Mouse (Mus musculus) left cerebral cortex, postnatal 10 days (tissue): ENCODE data around the gene Tcerg1l. TPM values are rescaled to one million over a fixed set of nuclear protein-coding genes. Genes with fewer than 3 reads are reported as not detected.

Experiments
- DNase-seq, 2 experiments: peaks; one replicate each; pipeline ENCODE4 v3.0.0; 2021 to 2022; ENCODE audit warnings: low spot score in 2 of 2, mixed read lengths in 1 of 2; ENCODE audit errors: extremely low spot score in 1 of 2
- intact Hi-C: fragments of 180-260 bp; cut with DNase I; formaldehyde crosslinking; loops from one replicate; pipeline ENCODE4 v1.15.1; 2025
- total RNA-seq, 2 experiments: library from RNA; stranded (reverse); gene quantifications; 2 replicates each; pipeline ENCODE4 v1.2.3; 2021

The Tcerg1l gene
- 10 to 100 TPM; 18.7 to 23.4 TPM for total RNA-seq

DNA sequence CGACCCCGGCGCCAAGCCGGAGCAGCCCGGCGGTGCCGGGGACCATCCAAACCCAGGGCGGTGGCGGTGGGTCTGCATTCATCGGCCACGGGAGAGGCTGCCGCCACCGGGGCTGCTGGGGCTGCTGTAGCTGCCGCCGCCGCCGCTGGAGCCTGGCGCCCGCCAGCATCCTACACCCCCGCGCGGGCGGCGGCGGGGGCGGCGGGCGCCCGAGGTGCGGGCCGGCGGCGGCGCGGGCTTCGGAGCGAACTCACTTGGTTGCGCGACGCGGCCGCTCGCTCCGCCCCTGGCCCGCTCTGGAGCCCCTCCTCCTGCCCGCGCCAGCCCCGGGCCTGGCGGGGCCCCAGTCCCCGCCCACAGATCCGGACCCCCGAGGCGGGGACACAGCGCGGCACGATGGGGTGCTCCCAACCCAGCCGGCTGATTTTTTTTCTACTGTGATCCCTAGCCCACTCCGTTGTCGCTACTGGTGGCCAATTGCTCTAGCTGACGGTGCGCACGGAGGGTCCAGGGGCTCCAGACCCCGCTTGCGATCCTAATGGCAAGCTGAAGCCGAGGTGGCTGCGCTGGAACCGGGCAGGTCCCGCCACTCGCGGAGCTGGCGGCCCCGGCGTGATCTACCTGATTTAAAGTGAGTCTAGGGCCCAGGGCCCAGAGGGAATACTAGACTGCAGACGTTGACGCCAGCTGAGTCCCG lies at the start of gene Tcerg1l:
Gene Tcerg1l (minus strand): TSS at position 246 of the 697 bp plus-strand sequence.
- intact Hi-C loops: loop anchor here (5.0 to 10.0 kb wide), 3 partner anchors 197 to 795 kb away; no protein-coding TSS in a partner anchor
- peak in 1 of 2 experiments; percentile 44 for DNase-seq

DNA sequence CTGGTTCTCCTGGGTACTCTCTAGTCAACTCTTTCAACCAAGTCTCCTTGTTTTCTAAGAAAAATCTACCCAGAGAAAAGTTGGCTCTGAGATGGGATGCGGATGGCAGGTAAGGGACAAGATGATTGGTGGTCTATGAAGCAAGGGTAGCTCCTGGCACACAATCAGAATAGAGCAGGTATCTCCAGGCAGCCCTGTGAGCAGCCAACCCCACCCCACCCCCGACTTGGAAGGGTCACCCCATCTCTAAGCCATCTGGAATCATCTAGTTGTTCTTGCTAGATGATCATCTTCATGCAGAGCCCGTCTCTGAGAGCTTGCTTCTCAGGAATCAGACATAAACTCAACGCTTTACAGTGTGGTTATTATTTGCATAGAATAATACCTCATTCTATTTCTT lies 44.6 kb upstream of the Tcerg1l start:
- intact Hi-C loops: no loop called here
- no peak for DNase-seq

DNA sequence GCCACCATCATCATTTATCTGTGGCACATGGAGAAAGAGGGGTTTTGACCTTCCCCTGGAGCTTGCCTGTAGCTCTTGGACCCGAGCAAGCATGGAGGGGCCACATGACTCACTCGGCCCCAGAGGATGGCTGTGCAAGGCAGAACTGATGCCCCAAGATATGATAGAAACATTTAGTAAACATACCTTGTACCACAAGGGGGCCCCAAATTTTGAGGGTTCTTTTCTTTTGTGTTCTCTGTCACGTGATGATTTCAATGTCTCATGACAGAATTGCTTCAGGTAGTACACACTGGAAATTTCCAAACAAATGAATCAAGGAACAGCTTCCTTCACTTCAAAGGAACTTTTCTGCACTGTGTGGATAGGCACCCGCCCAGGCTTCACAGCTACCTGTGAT lies 35.0 kb upstream of the Tcerg1l start:
- intact Hi-C loops: no loop called here

DNA sequence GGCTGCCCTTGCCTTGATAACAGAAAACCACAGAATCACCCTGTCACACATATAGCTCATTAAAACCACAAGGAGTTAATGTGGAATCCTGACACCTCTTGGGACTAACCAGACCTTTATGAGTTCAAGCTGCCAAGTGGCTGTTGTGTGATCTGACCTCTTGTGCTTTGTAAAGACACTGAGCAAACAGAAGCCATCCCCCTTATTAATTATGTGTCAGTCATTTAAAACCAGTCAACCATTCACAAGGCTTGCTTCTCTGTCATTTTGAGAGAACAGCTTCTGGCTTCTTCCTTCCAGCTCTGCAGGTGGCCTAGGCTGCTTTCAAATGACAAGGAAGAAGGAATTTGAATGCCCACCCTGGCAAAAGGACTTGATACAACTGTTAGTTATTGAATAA lies 33.9 kb upstream of the Tcerg1l start:
- no peak for DNase-seq
- intact Hi-C loops: no loop called here

More for the DNA sequence above, 35.0 kb upstream of the Tcerg1l start:
- DNase-seq: no peak

DNA sequence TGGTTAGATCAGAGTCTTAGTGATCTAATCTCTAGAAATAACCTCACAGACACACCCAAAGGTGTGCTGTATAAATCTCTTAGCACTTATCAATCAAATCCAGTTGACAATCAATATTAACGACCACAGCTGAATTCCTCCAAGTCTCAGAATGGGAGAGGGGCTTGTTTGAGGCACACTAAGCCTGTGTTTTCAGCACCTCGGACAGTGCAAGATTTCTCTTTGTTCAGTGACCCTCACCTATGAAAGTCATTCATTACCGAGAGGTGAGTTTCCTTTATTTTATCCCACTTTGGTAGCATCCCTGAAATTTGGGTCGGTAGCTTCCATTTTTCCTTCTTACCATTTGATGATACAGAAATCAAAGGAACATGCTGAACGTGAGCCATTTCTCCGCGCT lies 32.4 kb upstream of the Tcerg1l start:
- DNase-seq: no peak
- intact Hi-C loops: loop anchor here (10.0 kb wide), 1 partner anchor 945 kb away; no protein-coding TSS in a partner anchor

DNA sequence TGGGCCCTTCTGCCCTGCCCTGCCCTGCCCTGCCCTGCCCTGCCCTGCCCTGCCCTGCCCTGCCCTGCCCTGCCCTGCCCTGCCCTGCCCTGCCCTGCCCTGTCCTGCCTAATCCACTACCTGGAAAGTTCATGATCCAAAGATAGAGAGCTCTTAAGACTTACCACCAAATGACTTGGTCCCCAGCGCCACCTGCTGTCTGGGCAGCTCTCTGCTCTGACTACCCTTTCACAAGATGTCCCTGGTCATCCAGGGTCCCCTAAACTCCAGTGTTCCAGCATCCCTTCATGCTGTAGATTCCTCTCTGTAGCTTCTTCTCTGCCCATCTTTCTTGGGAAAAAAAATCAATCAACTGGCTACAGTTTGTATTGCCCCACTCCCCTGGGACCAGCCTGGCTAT lies 31.3 kb upstream of the Tcerg1l start:
- peak in 1 of 2 experiments; percentile 29 for DNase-seq
- intact Hi-C loops: loop anchor here (10.0 kb wide), 1 partner anchor 944 kb away; no protein-coding TSS in a partner anchor

DNA sequence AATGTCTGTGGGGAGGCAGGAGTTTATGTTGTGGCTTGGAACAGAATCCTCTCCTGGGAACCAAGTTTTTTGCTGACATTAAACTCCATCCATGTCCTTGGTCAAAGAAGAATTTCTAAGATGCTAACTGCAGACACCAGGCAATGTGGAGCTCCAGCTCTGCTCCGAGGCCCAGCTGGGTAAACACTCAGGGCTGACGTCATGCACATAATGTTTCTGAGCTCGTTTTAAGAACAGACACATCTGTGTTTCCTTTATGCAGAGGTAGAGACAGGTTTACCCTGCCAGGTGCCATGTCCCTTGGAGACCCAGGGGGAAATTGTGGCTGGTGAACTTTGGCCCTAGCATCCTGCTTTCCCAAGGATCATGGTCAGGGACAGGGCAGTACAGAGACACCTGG lies 29.9 kb upstream of the Tcerg1l start:
- DNase-seq: no peak
- intact Hi-C loops: loop anchor here (10.0 kb wide), 1 partner anchor 943 kb away; no protein-coding TSS in a partner anchor

DNA sequence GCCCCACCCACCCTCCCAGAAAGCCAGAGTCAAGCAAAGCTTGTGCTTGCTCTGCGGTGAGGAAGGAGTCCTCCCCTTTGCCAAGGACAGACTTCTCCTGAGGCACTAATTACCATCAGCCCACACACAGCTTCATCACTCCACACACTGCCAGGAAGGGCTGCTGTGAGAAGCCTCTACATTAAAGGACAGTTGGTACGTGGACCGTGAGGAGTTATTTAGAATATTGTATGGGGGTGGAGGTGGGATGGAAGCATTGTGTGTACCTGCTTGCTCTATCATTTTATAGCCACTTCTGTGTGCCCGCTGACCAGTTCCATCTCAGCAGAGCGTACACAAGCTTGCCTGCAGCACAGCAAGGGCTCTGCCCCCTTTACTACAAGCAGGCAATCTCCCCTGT lies 16.0 kb upstream of the Tcerg1l start:
- no peak for DNase-seq
- intact Hi-C loops: no loop called here

DNA sequence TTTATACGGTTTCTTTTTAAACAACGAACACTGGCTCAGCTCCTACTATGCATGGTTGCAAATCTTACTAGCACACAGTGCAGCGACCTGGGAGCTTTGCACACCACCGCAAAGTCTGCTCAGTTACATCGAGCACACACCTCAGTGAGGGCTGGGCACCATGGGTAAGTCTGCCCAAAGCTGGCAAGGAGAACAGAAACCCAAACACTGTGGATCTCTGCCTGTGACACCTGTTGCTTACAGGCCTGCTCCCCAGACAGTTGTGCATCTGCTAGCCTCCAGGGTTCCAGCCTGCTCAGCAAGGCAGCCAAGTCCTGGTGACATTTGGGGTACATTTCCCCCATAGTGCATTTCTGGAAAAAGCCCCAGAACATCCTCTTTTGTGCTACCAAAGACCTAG lies 4.1 kb upstream of the Tcerg1l start:
- intact Hi-C loops: no loop called here

DNA sequence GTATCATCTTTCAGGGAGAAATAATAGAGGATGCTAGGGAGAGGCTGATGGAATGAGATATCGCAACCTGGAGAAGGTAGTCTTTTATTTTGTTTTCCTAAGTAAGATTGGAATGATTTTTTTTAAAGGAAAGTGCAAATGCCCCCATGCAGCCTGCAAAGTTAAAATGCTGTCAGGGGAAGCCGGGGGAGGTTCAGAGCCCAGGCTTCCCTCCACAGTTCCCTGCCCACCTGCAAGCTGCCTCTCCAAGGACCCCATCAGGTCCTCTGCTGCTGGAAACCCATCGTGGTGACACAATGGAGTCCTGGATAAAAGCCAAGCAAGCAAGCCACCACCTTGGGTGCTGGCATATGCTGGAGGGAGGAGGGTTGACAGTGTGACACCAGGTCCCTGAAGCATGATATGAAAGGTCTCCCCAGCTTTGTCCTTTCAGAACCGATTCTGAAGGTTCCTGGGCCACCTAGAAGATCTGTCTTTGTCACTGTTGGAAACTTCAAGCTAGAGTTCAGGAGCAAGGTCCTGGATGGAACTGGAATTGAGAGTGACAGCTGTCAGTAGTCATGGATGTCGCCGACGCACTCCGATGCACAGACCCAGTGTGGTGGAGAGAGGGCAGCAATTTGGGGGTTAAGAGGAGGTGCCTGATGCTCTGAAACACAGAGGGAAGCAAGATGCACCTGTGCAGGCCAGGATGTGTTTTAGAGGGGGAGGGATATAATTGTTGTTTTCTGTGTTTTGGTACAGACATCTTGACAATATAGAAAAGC lies 3.2 kb upstream of the Tcerg1l start:
- DNase-seq: no peak
- intact Hi-C loops: no loop called here

More for the DNA sequence above, 4.1 kb upstream of the Tcerg1l start:
- no peak for DNase-seq

DNA sequence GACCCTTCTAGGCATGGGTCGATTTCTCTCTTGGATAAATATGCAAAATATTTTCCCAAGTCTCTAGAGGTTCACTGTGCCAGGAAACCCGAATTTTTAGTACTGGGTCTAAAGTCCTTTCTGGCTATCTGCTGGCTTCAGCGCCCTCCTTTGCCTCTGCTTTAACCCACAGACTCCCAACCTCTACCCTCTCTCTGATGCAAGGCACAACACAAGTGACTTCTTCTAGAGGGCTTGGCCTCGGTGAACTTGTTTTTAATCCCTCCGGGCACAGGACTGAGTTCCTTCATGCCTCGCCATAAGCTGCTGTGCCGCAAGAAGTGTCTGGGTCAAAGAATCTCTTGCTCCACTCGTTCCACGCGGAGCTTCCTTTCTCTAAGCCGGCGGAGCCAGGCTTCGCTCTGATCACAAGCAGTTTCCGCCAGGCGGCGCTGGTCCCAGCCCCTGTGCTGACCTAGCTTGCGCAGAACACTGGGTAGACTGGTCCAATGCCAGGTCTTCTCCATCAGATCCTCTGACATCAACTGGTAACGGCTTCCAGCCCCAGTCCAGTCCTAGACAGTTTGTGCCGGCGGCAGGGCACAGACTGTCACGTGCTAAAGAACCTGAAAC lies 758 bp upstream of the Tcerg1l start:
- DNase-seq: peak; percentile 53 to 83
- intact Hi-C loops: loop anchor here (5.0 to 10.0 kb wide), 3 partner anchors 197 to 796 kb away; no protein-coding TSS in a partner anchor

DNA sequence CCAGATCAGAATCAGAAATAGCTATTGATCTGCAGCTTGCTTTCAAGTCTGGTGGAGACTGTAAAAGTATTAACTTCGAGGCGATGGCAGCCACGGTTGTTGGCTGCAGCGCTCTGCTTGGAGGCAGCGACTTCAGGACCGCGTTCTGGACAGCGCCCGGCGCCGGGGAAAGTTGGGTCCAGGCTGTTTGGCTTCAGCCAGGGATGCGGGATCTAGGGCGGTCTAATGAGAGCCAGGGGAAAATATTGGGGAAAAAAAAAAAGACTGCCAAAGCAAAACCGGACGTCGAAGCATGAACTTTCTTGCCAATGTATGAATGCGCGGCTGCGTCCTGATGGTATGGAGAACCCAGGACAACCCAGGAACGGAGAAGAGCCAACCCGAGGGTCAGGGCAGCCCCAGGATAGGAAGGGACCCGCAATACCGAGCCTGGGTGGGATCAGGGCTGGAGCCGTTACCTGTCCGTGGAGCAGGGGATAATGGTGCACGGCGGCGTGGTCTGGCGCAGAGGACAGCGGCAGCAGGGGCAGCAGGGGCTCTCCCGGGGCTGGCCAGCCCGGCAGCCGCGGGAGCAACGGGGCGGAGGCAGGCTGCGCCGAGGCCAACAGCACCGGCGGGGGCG lies 556 bp downstream of the Tcerg1l start:
- intact Hi-C loops: loop anchor here (5.0 to 10.0 kb wide), 3 partner anchors 198 to 795 kb away; no protein-coding TSS in a partner anchor
- DNase-seq: peak; percentile 12 to 54

DNA sequence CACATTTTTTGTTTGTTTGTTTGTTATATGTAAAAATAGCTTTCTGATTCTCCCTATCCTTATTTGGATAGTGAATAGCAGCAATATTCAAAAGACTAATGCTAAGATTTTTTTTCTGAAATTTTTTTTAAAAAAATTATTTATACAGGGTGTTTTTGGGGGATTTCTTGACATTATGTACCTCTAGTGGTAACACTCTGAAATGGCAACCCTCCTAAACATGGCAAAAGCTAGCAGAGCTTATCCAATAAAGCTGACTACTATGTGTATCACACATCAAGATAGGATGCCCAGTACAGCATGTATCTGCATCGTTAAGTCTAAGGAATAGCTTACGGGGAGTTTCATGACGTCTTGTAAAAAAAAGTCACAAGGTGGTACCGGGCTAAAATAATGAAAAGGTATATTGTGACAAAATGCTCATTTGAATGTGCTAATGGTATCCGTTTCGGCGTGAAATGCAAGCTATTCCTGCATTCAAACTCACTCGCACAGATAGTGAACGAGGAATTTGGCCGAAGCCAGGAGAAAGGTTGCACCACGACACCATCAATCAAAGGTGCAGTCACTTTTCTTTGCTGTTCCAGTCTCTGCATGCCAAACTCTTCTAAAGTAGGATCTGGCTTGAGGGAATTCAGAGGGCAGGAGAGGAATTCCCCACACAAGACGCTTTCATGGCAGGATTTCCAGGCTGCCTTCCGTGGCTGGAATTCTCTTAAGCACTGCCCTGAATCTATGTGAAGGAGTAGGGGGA lies 1.2 kb downstream of the Tcerg1l start:
- intact Hi-C loops: loop anchor here (5.0 to 10.0 kb wide), 3 partner anchors 199 to 794 kb away; no protein-coding TSS in a partner anchor

DNA sequence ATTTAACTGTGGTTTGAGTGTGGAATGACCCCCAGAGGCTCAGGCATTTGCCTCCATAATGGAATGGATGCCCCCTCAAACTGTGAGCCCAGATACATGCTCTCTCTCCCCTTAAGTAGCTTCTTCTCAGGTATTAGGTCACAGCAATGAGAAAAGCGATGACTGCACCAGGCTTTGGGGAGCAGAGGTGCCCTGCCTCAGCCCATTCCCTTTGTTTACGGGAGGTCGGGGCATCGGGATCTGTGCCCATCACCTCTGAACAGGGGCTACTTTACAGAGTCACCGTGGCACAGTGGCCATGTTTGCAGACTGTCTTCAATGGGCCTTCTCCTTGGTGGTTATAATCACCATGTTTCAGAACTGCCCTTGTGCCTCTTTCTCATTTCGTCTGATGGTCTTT lies 7.6 kb downstream of the Tcerg1l start:
- intact Hi-C loops: loop anchor here (10.0 kb wide), 1 partner anchor 205 kb away; no protein-coding TSS in a partner anchor
- no peak for DNase-seq

More for the DNA sequence above, 1.2 kb downstream of the Tcerg1l start:
- DNase-seq: no peak

DNA sequence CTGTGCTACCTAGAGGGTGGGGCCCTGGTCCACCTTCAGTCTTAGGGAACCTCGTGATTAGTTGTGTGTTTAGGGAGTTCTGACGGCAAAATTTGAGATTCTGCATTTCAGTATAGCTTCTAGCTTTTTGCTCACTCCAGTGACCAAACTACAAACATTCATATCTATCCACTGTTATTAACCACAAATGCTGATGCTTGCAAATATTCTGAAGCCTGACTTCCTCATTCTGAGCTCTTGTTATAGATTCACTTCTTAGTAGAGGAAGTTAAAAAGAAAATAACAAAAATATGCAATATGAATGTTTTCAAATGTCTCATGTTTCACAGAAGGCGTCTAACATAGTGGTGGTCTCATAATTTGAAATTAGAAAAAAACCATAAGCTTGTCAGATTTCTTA lies 8.5 kb downstream of the Tcerg1l start:
- intact Hi-C loops: no loop called here

DNA sequence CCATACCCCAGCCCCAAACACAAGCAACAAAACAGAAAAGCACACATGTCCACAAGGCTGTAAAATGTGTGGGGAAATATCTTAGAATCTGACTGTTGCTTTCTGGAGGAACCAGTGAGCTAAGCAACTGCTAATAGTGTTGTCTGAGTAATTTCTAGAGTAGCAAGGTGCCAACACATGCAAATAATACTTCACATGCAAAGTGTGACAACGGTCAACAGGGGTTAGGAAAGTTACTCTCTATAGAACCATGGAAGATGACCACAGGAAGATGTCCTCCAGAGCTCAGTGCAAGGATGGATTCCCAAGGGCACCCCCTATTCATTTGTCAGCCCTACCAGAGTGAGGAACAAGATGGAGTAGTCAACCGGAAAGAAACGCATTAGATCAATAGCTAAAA lies 18.3 kb downstream of the Tcerg1l start:
- intact Hi-C loops: no loop called here
- no peak for DNase-seq

More for the DNA sequence above, 8.5 kb downstream of the Tcerg1l start:
- no peak for DNase-seq

DNA sequence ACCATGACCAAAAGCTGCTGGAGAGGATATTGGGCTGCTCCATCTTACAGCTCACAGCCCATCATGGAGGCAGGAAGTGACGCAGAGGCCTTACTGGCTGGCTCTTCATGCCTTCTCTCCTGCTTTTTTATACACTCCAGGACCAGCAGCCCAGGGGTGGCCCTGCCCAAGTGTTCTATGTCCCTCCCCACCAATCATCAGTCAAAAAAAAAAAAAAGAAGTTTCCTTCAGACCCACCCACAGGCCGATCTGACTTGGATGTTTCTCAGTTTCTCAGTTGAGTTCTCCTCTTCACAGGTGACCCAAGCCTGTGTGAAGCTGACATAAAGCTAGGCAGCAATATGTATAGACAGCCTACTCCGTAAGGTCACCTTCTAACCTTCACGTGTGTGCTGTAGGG lies 19.0 kb downstream of the Tcerg1l start:
- no peak for DNase-seq
- intact Hi-C loops: no loop called here

DNA sequence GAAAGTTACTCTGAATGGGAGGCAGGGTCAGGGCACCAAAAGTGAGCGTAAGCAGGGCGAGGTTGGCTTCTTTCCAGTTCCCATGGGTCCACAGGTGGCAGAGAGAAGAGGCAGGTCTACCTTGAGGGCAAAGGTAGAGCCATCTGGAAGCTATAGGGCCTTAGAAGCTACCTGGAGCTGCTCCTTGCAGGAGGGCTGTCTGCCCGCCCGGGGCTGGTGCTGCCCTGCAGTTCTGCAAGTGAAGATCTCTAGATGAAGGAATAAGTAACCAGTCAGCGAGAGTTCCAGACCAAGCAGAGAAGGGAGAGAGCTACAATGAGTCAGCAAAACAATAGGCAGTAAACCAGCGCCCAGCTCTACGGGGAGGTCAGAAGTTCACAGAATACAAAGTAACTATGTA lies 22.0 kb downstream of the Tcerg1l start:
- no peak for DNase-seq
- intact Hi-C loops: no loop called here
